Mouse (Mus musculus) stomach, embryonic 14.5 days (tissue): ENCODE data around the gene Prkcg. TPM values are rescaled to one million over a fixed set of nuclear protein-coding genes. Genes with fewer than 3 reads are reported as not detected.
"Not testable (repeated sequence)": the region's sequence is repeated elsewhere in the genome, so short reads cannot be mapped to it uniquely, and the experiment has no call there.

Experiments
- ATAC-seq: fragments of 200-750 bp; cut with Nextera tagmentation; 2 replicates; pipeline ENCODE4 v1.8.0; 2017; ENCODE audit warnings: low read depth, moderate TSS enrichment; ENCODE audit not compliant: insufficient number of reproducible peaks, insufficient read depth, low FRiP score
- H3K27ac ChIP-seq: fragments of 300-500 bp; sonication (generic); 2 replicates; pipeline ENCODE4 v1.5.1; 2014; ENCODE audit warnings: mild to moderate bottlenecking, low read length, moderate library complexity, mixed read lengths
- H3K27me3 ChIP-seq: fragments of 300-500 bp; sonication (generic); 2 replicates; pipeline ENCODE4 v1.6.1; 2014; ENCODE audit warnings: low read length, control low read depth, mixed read lengths; ENCODE audit not compliant: control insufficient read depth, insufficient read depth
- H3K36me3 ChIP-seq: fragments of 300-500 bp; sonication (generic); 2 replicates; pipeline ENCODE4 v1.6.1; 2014; ENCODE audit warnings: mild to moderate bottlenecking, control low read depth, low read length, moderate library complexity, mixed read lengths; ENCODE audit not compliant: control insufficient read depth, insufficient read depth
- H3K4me1 ChIP-seq: fragments of 300-500 bp; sonication (generic); 2 replicates; pipeline ENCODE4 v1.6.1; 2014; ENCODE audit warnings: low read length, control low read depth, mixed read lengths; ENCODE audit not compliant: control insufficient read depth, insufficient read depth
- H3K4me2 ChIP-seq: fragments of 300-500 bp; sonication (generic); replicated peaks from 2 replicates; pipeline ENCODE4 v1.6.1; 2014; ENCODE audit warnings: low read depth, low read length, control low read depth
- H3K4me3 ChIP-seq: fragments of 300-500 bp; sonication (generic); 2 replicates; pipeline ENCODE4 v1.5.1; 2014; ENCODE audit warnings: low read depth, low read length, control low read depth
- H3K9ac ChIP-seq: fragments of 300-500 bp; sonication (generic); replicated peaks from 2 replicates; pipeline ENCODE4 v1.6.1; 2014; ENCODE audit warnings: low read depth, mild to moderate bottlenecking, control low read depth, low read length, moderate library complexity, mixed read lengths
- H3K9me3 ChIP-seq: fragments of 300-500 bp; sonication (generic); 2 replicates; pipeline ENCODE4 v1.6.1; 2016; ENCODE audit warnings: low read depth, low read length, control low read depth; ENCODE audit not compliant: control insufficient read depth
- WGBS: fragments of 180-500 bp; shearing (Covaris S2); extraction: QIAGEN DNeasy Blood & Tissue Kit; methylation state at CpG from one replicate; pipeline ENCODE4 v1.1.7; 2014; 5-methylcytosine and 5-hydroxymethylcytosine counted together
- polyA plus RNA-seq: library from polyadenylated mRNA; unstranded; fragments of >200 nt; fragmentation: Nextera tagmentation; extraction: Ambion mirVana; gene quantifications from 2 replicates; pipeline ENCODE4 v1.2.1, GENCODE M21; 2014

The Prkcg gene
- polyA plus RNA-seq, 1 experiment from 2014 or later, result 0.75 TPM

- 89% methylated on average over 11 of the region's 11 CpGs for WGBS
- Histone ChIP-seq H3K9me3 (no peaks in the 10 kb centered on the region), H3K4me1 (0 out of 2 replicates have a peak, but pooled peaks cover 7% of the 10 kb centered on the region), H3K4me3 (no peak overlapping the region), H3K36me3 (no peaks in the 10 kb centered on the region), H3K9ac (no peak overlapping the region), H3K4me2 (no peak overlapping the region), H3K27me3 (no peaks in the 10 kb centered on the region), H3K27ac (no peak overlapping the region)
- no peak for ATAC-seq
Observed at GRCm38 (mm10) chr7:3283081-3283875, 5.7 kb upstream of the Prkcg start.

GRCm38 (mm10) chr7:3284604-3285003, 4.4 kb upstream of the Prkcg start:
- H3K9me3 ChIP-seq, result no peaks in the 10 kb centered on the region
- H3K4me1 ChIP-seq, result 0 out of 2 replicates have a peak, but pooled peaks cover 7% of the 10 kb centered on the region
- no peak overlapping the region for H3K27ac ChIP-seq
- 85% methylated on average over 10 of the region's 10 CpGs for WGBS
- no peaks in the 10 kb centered on the region for H3K36me3 ChIP-seq
- H3K27me3 ChIP-seq, result no peaks in the 10 kb centered on the region
- no peak overlapping the region for H3K4me2 ChIP-seq
- ATAC-seq, result no peak
- no peak overlapping the region for H3K4me3 ChIP-seq
- H3K9ac ChIP-seq, result no peak overlapping the region

- H3K4me1 ChIP-seq, result peaks cover 9% of the 10 kb centered on the region; the same call in 1 of the 2 replicates
- no peak overlapping the region for H3K9ac ChIP-seq
- ATAC-seq, result no peak
- no peak overlapping the region for H3K4me2 ChIP-seq
- no peaks in the 10 kb centered on the region for H3K9me3 ChIP-seq
- 87% methylated on average over 5 of the region's 5 CpGs for WGBS
- H3K4me3 ChIP-seq, result no peak overlapping the region
- H3K36me3 ChIP-seq, result no peaks in the 10 kb centered on the region
- no peaks in the 10 kb centered on the region for H3K27me3 ChIP-seq
- no peak overlapping the region for H3K27ac ChIP-seq
Observed at GRCm38 (mm10) chr7:3286036-3286435, 2.9 kb upstream of the Prkcg start.

DNA sequence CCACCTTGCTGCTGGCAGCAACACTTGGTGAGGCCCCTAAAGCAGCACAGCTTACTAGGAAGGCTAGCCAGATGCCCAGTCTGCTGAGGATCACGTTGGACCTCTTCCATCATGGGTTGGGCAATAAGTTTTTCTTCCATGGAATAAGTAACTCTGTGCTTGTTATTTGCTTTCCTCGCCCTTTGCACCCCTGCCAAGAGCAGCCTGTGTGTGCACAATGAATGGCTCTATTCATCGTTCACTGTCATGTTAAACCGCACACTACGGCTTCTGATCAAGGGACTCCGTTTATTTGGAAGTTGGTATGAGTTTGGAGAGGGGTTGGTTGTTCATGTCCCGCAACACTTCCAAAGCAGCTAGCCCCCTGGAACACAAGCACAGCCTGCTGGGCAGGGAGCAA, 1.8 kb upstream of the Prkcg start:
- WGBS, result 53% methylated on average over 7 of the region's 7 CpGs
- ATAC-seq, result no peak
- H3K4me1 ChIP-seq, result peaks cover 17% of the 10 kb centered on the region; the same call in 1 of the 2 replicates
- no peaks in the 10 kb centered on the region for H3K27me3 ChIP-seq
- no peak overlapping the region for H3K9ac ChIP-seq
- H3K9me3 ChIP-seq, result no peaks in the 10 kb centered on the region
- no peaks in the 10 kb centered on the region for H3K36me3 ChIP-seq
- no peak overlapping the region for H3K4me2 ChIP-seq
- no peak overlapping the region for H3K4me3 ChIP-seq
- H3K27ac ChIP-seq, result peak overlapping the region; percentile 67; the same call in 1 of the 2 replicates

- Histone ChIP-seq H3K9me3 (no peaks in the 10 kb centered on the region), H3K4me3 (peak overlapping the region; percentile 54), H3K27ac (peak overlapping the region; percentile 97), H3K4me2 (peak overlapping the region; percentile 73), H3K9ac (peak overlapping the region; percentile 55), H3K36me3 (peaks cover 8% of the 10 kb centered on the region; the same call in 1 of the 2 replicates), H3K27me3 (no peaks in the 10 kb centered on the region), H3K4me1 (peaks cover 29% of the 10 kb centered on the region; the same call in 1 of the 2 replicates)
- WGBS, result 0% methylated on average over 18 of the region's 18 CpGs
- ATAC-seq, result peak; percentile 88
Observed at GRCm38 (mm10) chr7:3290257-3291033, 1.5 kb downstream of the Prkcg start.

DNA sequence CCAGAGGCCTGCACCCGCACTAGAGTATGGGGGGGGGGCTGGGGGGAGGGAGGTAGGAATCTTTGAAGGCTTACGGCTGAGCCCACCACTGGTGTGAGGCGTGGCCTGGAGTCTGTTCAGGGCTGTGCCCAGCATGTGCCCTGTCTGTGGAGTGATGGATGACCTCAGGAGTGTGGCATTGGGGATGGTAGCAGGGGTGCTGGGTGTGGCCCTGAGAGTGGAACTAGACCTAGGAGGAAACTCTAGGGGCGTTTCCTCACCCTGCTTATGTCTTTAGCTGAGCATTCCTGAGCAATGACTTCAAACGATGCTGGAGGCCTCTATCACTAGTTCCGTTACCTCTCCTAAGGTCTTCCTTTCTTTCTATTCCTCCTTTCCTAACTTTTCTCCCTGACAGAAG, 2.2 kb downstream of the Prkcg start:
- Histone ChIP-seq H3K27me3 (no peaks in the 10 kb centered on the region), H3K4me2 (peak overlapping the region; percentile 73), H3K9ac (peak overlapping the region; percentile 55), H3K27ac (peak overlapping the region; percentile 94), H3K4me1 (peaks cover 32% of the 10 kb centered on the region; the same call in 1 of the 2 replicates), H3K36me3 (peaks cover 15% of the 10 kb centered on the region; the same call in 1 of the 2 replicates), H3K4me3 (peak overlapping the region; percentile 54), H3K9me3 (no peaks in the 10 kb centered on the region)
- WGBS, result 9% methylated on average over 6 of the region's 6 CpGs
- ATAC-seq, result no peak

- Histone ChIP-seq H3K9me3 (no peaks in the 10 kb centered on the region), H3K4me2 (peak overlapping the region; percentile 73), H3K9ac (peak overlapping the region; percentile 55; the same call in 1 of the 2 replicates), H3K27me3 (no peaks in the 10 kb centered on the region), H3K4me3 (peak overlapping the region; percentile 54), H3K4me1 (peaks cover 29% of the 10 kb centered on the region; the same call in 1 of the 2 replicates), H3K36me3 (peaks cover 21% of the 10 kb centered on the region; the same call in 1 of the 2 replicates), H3K27ac (peak overlapping the region; percentile 94)
- ATAC-seq, result no peak
- WGBS, result 57% methylated on average over 3 of the region's 3 CpGs
Observed at GRCm38 (mm10) chr7:3291764-3292163, 2.8 kb downstream of the Prkcg start.

GRCm38 (mm10) chr7:3292271-3292670, 3.3 kb downstream of the Prkcg start:
- not testable (repeated sequence) for ATAC-seq, H3K27me3 ChIP-seq, H3K9me3 ChIP-seq
- Histone ChIP-seq H3K4me3 (peak overlapping the region; percentile 54), H3K27ac (peak overlapping the region; percentile 94), H3K4me1 (peaks cover 25% of the 10 kb centered on the region; the same call in 1 of the 2 replicates), H3K36me3 (peaks cover 26% of the 10 kb centered on the region), H3K4me2 (peak overlapping the region; percentile 73), H3K9ac (peak overlapping the region; percentile 55; the same call in 1 of the 2 replicates)
- WGBS, result 58% methylated on average over 10 of the region's 12 CpGs
